Mouse (Mus musculus) activated CD4-positive, CD25-positive, alpha-beta regulatory T cell, adult 4 months (primary cell): ENCODE data around the gene Mycbpap. TPM values are rescaled to one million over a fixed set of nuclear protein-coding genes. Genes with fewer than 3 reads are reported as not detected.

Experiments used
- polyA plus RNA-seq, 2 experiments: library from polyadenylated mRNA; unstranded; fragments of 100-300 nt; shearing (Covaris generic); gene quantifications; one replicate each; pipeline ENCODE4 v1.2.1; 2017

Gene Mycbpap
- polyA plus RNA-seq, 2 experiments from 2014 or later = not detected

Other genes starting within 250 kb of the Mycbpap start
- 1 to 10 TPM in 1 of 2 experiments, not detected in 1; 2.6 TPM for gene Gm21885, start 239.9 kb downstream of the Mycbpap start, polyA plus RNA-seq
- gene Luc7l3, start 199.8 kb downstream of the Mycbpap start, polyA plus RNA-seq = 100 to 1,000 TPM; 144 to 155 TPM
- 10 to 100 TPM; 11.8 to 13.2 TPM for gene Ankrd40, start 193.7 kb downstream of the Mycbpap start, polyA plus RNA-seq
- gene Abcc3, start 128.7 kb downstream of the Mycbpap start, polyA plus RNA-seq = under 1 TPM; 0.45 to 0.79 TPM
- not detected for gene Cacna1g, start 47.5 kb downstream of the Mycbpap start, polyA plus RNA-seq
- not detected for gene Spata20, start 35.6 kb downstream of the Mycbpap start, polyA plus RNA-seq
- gene Epn3, start 21.8 kb downstream of the Mycbpap start, polyA plus RNA-seq = not detected
- gene Rsad1, start 27.5 kb upstream of the Mycbpap start, polyA plus RNA-seq = 1 to 10 TPM in 1 of 2 experiments, under 1 TPM in 1; 0.90 to 1.4 TPM
- gene Chad, start 43.3 kb upstream of the Mycbpap start, polyA plus RNA-seq = under 1 TPM in 1 of 2 experiments, not detected in 1; 0.38 TPM
- 1 to 10 TPM; 1.9 to 2.3 TPM for gene Acsf2, start 80.1 kb upstream of the Mycbpap start, polyA plus RNA-seq
- gene Lrrc59, start 108.0 kb upstream of the Mycbpap start, polyA plus RNA-seq = 10 to 100 TPM in 1 of 2 experiments, 1 to 10 TPM in 1; 9.9 to 12.9 TPM
- gene Mrpl27, start 132.0 kb upstream of the Mycbpap start, polyA plus RNA-seq = 10 to 100 TPM; 75.2 to 93.7 TPM
- 1 to 10 TPM; 2.6 to 4.4 TPM for gene Eme1, start 132.2 kb upstream of the Mycbpap start, polyA plus RNA-seq
- 1 to 10 TPM; 5.6 to 6.0 TPM for gene Xylt2, start 155.8 kb upstream of the Mycbpap start, polyA plus RNA-seq
- not detected for gene Gm11541, start 182.8 kb upstream of the Mycbpap start, polyA plus RNA-seq
- not detected for gene Cdc34b, start 220.0 kb upstream of the Mycbpap start, polyA plus RNA-seq